Mouse (Mus musculus): Measurements from ENCODE around the gene Idua.

Gene Idua

DNA sequence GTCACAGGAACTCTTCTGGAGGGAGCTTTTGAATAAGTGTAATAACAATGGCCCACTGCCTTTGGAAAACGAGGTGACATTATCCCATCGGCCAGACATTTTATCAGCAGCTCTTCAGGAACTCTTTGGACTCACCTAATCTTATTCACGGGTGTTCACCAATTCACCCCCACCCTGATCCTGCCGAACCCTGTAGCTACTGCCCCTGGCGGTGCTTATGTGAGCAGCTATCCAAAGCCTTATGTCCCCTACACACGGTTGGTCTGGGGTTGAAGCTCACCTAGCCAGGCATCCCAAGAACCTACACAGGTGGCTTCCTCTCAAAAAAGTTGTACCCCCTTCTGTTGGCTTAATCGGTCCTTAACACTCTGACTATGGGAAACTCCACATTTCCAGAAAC is 59.6 kb downstream of the Idua start:
- DNase-seq (ENCODE audit: low spot score in 2 of 2), result peak in 1 of 2 experiments; percentile 17

DNA sequence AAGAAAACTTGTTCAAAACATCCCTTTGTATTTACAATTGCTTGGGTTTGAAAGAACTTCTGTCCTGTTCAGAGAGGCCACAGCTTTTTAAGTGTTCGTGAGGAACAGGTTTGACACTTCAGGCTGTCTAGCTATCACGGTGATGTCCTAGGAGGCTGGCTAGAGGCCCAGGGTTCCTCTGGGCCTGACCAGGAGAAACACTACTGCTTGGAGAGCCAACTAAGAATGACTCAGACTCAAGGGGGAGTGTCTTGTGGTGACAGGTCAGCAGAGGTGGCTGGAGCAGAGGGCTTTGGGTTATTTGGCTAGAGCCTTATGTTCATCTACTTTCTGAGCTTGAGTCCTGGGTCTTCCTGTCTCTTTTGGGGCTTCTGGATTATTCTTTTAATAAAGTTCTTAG is 63.9 kb downstream of the Idua start:
- no peak for DNase-seq (ENCODE audit: low spot score in 2 of 2)

DNA sequence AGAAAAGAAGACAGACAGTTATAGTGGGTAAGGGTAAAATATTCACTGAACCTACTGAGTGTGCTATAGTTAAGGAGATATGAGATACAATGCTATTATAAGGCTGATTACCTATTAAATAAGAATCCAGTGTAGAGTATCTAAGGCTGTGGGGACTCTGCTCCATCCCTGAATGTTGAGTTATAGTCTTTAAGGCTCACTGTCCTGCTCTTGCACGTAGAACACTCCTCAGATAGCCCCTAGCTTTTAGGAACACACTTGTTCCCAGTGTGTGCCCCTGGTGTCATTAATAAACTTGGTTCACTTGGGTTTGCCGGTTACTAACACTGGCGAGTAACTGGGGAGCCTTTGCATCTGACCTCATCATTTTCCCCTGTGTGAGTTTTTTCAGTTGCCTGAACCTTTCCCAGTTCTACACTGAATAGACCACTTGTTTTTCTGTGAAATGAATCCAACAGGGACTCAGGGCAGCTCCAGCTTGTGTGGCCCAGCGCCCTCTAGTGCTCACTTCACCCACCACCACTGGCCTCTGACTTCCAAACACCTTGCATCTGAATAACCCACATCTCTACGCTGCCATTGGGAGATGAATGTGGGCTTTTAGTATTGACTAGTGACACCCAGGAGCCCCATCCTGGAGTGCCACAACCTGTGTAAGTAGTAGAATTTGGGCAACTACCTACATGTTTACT is 66.6 kb downstream of the Idua start:
- peak; percentile 76 to 82 for DNase-seq (ENCODE audit: low spot score in 2 of 2)

DNA sequence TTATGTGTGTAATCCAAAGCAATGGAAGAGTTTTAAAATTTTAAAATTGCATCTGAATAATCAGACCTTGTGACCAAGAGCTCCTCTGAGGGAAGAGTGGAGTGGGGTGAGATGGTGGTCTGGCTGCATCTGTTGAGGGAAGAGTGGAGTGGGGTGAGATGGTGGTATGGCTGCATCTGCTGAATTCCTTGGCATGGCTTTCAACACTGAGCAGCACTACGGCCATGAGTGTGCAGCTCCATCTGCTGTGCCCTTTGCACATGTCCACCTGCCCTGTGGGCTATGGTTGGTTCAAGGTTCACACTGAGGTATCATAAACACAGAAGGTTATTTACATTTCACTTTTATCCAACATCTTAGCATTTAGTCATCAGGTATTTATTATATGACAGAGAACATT is 67.3 kb downstream of the Idua start:
- DNase-seq (ENCODE audit: low spot score in 2 of 2), result no peak
